Mouse (Mus musculus): ENCODE measurements around the gene Mpv17l. TPM values are rescaled to one million over a fixed set of nuclear protein-coding genes. Genes with fewer than 3 reads are reported as not detected.
"Not testable (repeated sequence)": the region's sequence is repeated elsewhere in the genome, so short reads cannot be mapped to it uniquely, and the experiment has no call there.

Mpv17l gene
- total and polyA plus RNA-seq, 2 experiments from 2014 or later, result 50.9 to 58.3 TPM

GRCm38 (mm10) chr16:13962053-13962452 lies 59.1 kb downstream of the Mpv17l start:
- no peak for TF ChIP-seq CTCF (IDR thresholded peaks at IDR 0.05)
- no peaks in the 10 kb centered on the region for H3K4me1 ChIP-seq (ENCODE audit: insufficient read depth, low read length)

GRCm38 (mm10) chr16:13969096-13969495 lies 66.1 kb downstream of the Mpv17l start:
- DNase-seq (ENCODE audit: low spot score) (no peak), ATAC-seq (ENCODE audit: low FRiP score) (no peak)
- no peak overlapping the region for H3K27ac ChIP-seq (ENCODE audit: low read depth, low read length)
- no peaks in the 10 kb centered on the region for H3K9me3 ChIP-seq (ENCODE audit: low read length)
- no peaks in the 10 kb centered on the region for H3K27me3 ChIP-seq (ENCODE audit: insufficient read depth, low read length)
- H3K4me2 ChIP-seq (ENCODE audit: low read depth, low read length, poor library complexity, severe bottlenecking), result no peak overlapping the region
- H3K9ac ChIP-seq (replicated peaks; ENCODE audit: low read length, poor library complexity, severe bottlenecking), result no peak overlapping the region
- TF ChIP-seq CTCF (IDR thresholded peaks at IDR 0.05), result no peak
- H3K4me1 ChIP-seq (ENCODE audit: insufficient read depth, low read length), result no peaks in the 10 kb centered on the region
- H3K4me3 ChIP-seq (ENCODE audit: low read depth, low read length), result no peak overlapping the region
- 89% methylated on average over 1 of the region's 1 CpGs for WGBS
- no peaks in the 10 kb centered on the region for H3K36me3 ChIP-seq (ENCODE audit: insufficient read depth, low read length)

More at GRCm38 (mm10) chr16:13962053-13962452, 59.1 kb downstream of the Mpv17l start:
- H3K4me3 ChIP-seq (ENCODE audit: low read depth, low read length), result no peak overlapping the region
- no peak overlapping the region for H3K9ac ChIP-seq (replicated peaks; ENCODE audit: low read length, poor library complexity, severe bottlenecking)
- 21% methylated on average over 1 of the region's 1 CpGs for WGBS
- ATAC-seq (ENCODE audit: low FRiP score) (no peak), DNase-seq (ENCODE audit: low spot score) (no peak)
- no peaks in the 10 kb centered on the region for H3K27me3 ChIP-seq (ENCODE audit: insufficient read depth, low read length)
- H3K9me3 ChIP-seq (ENCODE audit: low read length), result no peaks in the 10 kb centered on the region
- no peak overlapping the region for H3K4me2 ChIP-seq (ENCODE audit: low read depth, low read length, poor library complexity, severe bottlenecking)
- no peaks in the 10 kb centered on the region for H3K36me3 ChIP-seq (ENCODE audit: insufficient read depth, low read length)
- no peak overlapping the region for H3K27ac ChIP-seq (ENCODE audit: low read depth, low read length)

GRCm38 (mm10) chr16:13972051-13972450 lies 69.1 kb downstream of the Mpv17l start:
- Histone ChIP-seq H3K4me2 (ENCODE audit: low read depth, low read length, poor library complexity, severe bottlenecking) (no peak overlapping the region), H3K36me3 (ENCODE audit: insufficient read depth, low read length) (no peaks in the 10 kb centered on the region), H3K9ac (replicated peaks; ENCODE audit: low read length, poor library complexity, severe bottlenecking) (no peak overlapping the region), H3K27ac (ENCODE audit: low read depth, low read length) (no peak overlapping the region), H3K4me1 (ENCODE audit: insufficient read depth, low read length) (no peaks in the 10 kb centered on the region), H3K27me3 (ENCODE audit: insufficient read depth, low read length) (no peaks in the 10 kb centered on the region), H3K9me3 (ENCODE audit: low read length) (no peaks in the 10 kb centered on the region), H3K4me3 (ENCODE audit: low read depth, low read length) (no peak overlapping the region)
- ATAC-seq (ENCODE audit: low FRiP score), result no peak
- no peak for TF ChIP-seq CTCF (IDR thresholded peaks at IDR 0.05)
- DNase-seq (ENCODE audit: low spot score), result no peak
- 94% methylated on average over 7 of the region's 8 CpGs for WGBS

- not testable (repeated sequence) for H3K27ac ChIP-seq (ENCODE audit: low read depth, low read length); H3K4me2 ChIP-seq (ENCODE audit: low read depth, low read length, poor library complexity, severe bottlenecking); H3K36me3 ChIP-seq (ENCODE audit: insufficient read depth, low read length); H3K4me1 ChIP-seq (ENCODE audit: insufficient read depth, low read length); H3K27me3 ChIP-seq (ENCODE audit: insufficient read depth, low read length); ATAC-seq (ENCODE audit: low FRiP score); H3K9me3 ChIP-seq (ENCODE audit: low read length); H3K4me3 ChIP-seq (ENCODE audit: low read depth, low read length); H3K9ac ChIP-seq (replicated peaks; ENCODE audit: low read length, poor library complexity, severe bottlenecking); DNase-seq (ENCODE audit: low spot score)
- WGBS, result 75% methylated on average over 4 of the region's 4 CpGs
These were observed 73.5 kb downstream of the Mpv17l start for GRCm38 (mm10) chr16:13976358-13976896.

GRCm38 (mm10) chr16:13977026-13977425 lies 74.1 kb downstream of the Mpv17l start:
- H3K9ac ChIP-seq (replicated peaks; ENCODE audit: low read length, poor library complexity, severe bottlenecking); H3K4me3 ChIP-seq (ENCODE audit: low read depth, low read length); H3K9me3 ChIP-seq (ENCODE audit: low read length); H3K27me3 ChIP-seq (ENCODE audit: insufficient read depth, low read length); ATAC-seq (ENCODE audit: low FRiP score); DNase-seq (ENCODE audit: low spot score); H3K36me3 ChIP-seq (ENCODE audit: insufficient read depth, low read length); H3K27ac ChIP-seq (ENCODE audit: low read depth, low read length); H3K4me1 ChIP-seq (ENCODE audit: insufficient read depth, low read length); H3K4me2 ChIP-seq (ENCODE audit: low read depth, low read length, poor library complexity, severe bottlenecking): not testable (repeated sequence)
- 57% methylated on average over 1 of the region's 1 CpGs for WGBS

GRCm38 (mm10) chr16:13981726-13982125 lies 78.8 kb downstream of the Mpv17l start:
- 69% methylated on average over 3 of the region's 3 CpGs for WGBS
- not testable (repeated sequence) for H3K27ac ChIP-seq (ENCODE audit: low read depth, low read length)

More at GRCm38 (mm10) chr16:13981726-13982125, 78.8 kb downstream of the Mpv17l start:
- H3K27me3 ChIP-seq (ENCODE audit: insufficient read depth, low read length); H3K9me3 ChIP-seq (ENCODE audit: low read length); H3K4me2 ChIP-seq (ENCODE audit: low read depth, low read length, poor library complexity, severe bottlenecking); DNase-seq (ENCODE audit: low spot score); H3K4me1 ChIP-seq (ENCODE audit: insufficient read depth, low read length); H3K9ac ChIP-seq (replicated peaks; ENCODE audit: low read length, poor library complexity, severe bottlenecking); H3K4me3 ChIP-seq (ENCODE audit: low read depth, low read length); ATAC-seq (ENCODE audit: low FRiP score); H3K36me3 ChIP-seq (ENCODE audit: insufficient read depth, low read length): not testable (repeated sequence)

Data from midbrain, postnatal 0 days (tissue).